Mouse (Mus musculus): ENCODE data around the gene Bcl2l14. TPM values are rescaled to one million over a fixed set of nuclear protein-coding genes. Genes with fewer than 3 reads are reported as not detected.

Bcl2l14 gene
- polyA plus RNA-seq, 1 experiment from 2014 or later, result 0.31 TPM

DNA sequence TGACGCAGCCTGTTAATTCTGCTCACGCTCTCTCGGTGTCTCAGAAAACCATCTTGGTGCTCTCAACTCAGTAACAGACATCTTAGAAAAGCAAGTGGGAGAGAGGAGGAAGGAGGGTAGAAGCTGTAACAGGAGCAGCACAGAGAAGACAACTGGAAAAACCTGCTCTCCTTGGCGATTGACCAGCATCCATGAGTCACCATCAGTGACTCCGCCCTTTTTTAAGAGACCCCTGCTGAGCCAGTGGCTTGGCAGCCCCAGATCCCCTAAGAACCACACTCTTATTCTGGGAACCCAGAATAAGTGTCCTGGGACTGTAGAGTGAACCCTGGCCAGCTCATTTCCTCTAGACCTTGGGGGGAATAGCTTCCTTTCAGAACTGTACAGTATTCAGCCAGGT is 11.1 kb downstream of the Bcl2l14 start:
- Histone ChIP-seq H3K9me3 (replicated peaks) (no peaks in the 10 kb centered on the region), H3K27me3 (replicated peaks) (no peaks in the 10 kb centered on the region), H3K4me2 (no peak overlapping the region), H3K4me3 (no peak overlapping the region), H3K9ac (no peak overlapping the region), H3K4me1 (replicated peaks) (no peaks in the 10 kb centered on the region), H3K27ac (ENCODE audit: poor library complexity, severe bottlenecking) (no peak overlapping the region), H3K36me3 (no peaks in the 10 kb centered on the region)
- ATAC-seq (ENCODE audit: insufficient number of reproducible peaks, low FRiP score), result no peak
- WGBS, result 51% methylated on average over 5 of the region's 5 CpGs

DNA sequence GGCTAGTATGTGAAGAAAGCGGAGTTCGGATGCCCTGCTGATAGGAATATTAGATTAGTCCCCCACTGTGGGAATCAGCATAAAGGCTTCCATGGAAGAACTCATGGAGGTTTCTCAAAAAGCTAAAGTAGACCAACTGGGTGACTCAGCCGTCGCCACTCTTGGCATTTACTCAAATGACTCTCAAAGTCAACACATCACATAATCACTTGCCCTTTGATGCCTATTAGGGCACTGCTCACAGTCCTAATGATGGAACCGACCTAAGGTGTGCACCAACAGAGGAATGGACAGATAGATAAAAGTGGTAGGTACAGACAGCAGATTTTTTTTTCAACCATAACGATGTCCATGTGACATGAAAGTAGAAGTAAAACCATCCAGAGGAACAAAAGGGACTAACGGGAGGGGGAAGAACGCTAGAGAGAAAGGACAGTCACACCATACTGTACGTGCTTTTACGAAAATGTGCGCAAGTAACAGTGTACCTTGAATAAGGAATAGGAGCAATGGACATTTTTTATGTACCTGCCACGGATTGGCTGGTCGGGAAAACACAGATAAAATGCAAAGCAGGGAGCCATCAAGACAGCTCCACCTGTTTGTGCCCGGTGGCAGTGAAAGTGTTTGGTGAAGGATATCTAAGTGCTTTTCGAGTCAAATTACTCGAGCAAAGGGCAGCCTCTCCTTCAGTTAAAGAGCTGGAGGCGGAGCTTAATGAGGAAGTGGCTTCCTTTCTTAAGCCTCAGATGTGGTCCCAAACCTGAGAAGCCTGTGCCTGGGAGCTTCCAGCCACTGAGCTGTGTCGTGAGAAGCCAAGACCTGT is 17.8 kb downstream of the Bcl2l14 start:
- Histone ChIP-seq H3K4me3 (no peak overlapping the region), H3K27me3 (replicated peaks) (no peaks in the 10 kb centered on the region), H3K4me2 (no peak overlapping the region), H3K36me3 (no peaks in the 10 kb centered on the region), H3K4me1 (replicated peaks) (peaks cover 8% of the 10 kb centered on the region), H3K9ac (no peak overlapping the region), H3K9me3 (replicated peaks) (no peaks in the 10 kb centered on the region), H3K27ac (ENCODE audit: poor library complexity, severe bottlenecking) (no peak overlapping the region)
- 53% methylated on average over 18 of the region's 18 CpGs for WGBS
- no peak for ATAC-seq (ENCODE audit: insufficient number of reproducible peaks, low FRiP score)

DNA sequence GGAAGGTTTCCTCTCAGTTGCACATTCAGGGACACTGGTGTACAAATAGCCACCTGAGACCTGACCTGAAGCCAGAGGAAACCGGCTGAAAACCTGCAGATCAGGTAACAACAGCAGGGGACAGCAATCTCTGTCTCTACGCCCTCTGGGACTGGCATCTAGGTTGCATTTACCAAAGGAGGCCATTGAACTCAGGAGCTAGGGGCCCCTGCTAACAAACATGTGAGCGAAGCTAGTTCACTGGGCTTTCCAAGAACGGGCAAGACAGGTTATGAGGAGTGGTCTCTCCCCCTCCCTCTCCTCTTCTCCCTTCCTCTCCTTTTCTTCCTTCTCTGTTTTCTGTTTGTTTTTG is 18.4 kb downstream of the Bcl2l14 start:
- WGBS, result 70% methylated on average over 4 of the region's 4 CpGs
- ATAC-seq (ENCODE audit: insufficient number of reproducible peaks, low FRiP score), result no peak
- Histone ChIP-seq H3K9ac (no peak overlapping the region), H3K27me3 (replicated peaks) (no peaks in the 10 kb centered on the region), H3K9me3 (replicated peaks) (no peaks in the 10 kb centered on the region), H3K36me3 (no peaks in the 10 kb centered on the region), H3K27ac (ENCODE audit: poor library complexity, severe bottlenecking) (no peak overlapping the region), H3K4me3 (no peak overlapping the region), H3K4me1 (replicated peaks) (peaks cover 8% of the 10 kb centered on the region), H3K4me2 (no peak overlapping the region)

DNA sequence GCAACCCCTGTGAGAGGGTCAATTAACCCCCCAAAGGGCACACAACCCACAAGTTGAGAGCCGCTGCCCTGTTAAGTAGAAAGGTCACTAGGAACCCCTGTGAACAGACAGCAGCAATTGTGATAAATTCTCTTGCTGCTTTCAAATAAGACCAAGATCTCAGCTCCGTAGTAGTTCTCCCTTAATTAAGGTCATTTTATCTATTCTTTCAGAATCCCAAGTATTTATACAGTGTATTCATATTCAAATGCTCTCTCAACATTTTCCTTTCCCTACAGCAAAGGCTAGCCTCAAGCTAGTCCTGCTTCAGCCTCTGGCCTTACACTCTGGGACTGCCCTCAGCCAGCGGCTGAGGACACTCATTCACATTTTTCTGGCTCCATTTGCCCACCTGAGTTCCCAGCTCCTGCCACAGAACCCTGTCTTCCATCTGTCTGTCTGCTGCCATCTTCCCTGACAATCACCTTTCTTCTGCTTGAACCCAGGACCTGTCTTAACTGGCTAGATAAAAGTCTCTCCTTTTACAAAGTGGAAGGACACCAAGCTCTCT is 20.5 kb downstream of the Bcl2l14 start:
- H3K27ac ChIP-seq (ENCODE audit: poor library complexity, severe bottlenecking), result no peak overlapping the region
- no peak overlapping the region for H3K4me2 ChIP-seq
- no peaks in the 10 kb centered on the region for H3K27me3 ChIP-seq (replicated peaks)
- ATAC-seq (ENCODE audit: insufficient number of reproducible peaks, low FRiP score), result no peak
- H3K9me3 ChIP-seq (replicated peaks), result no peaks in the 10 kb centered on the region
- H3K4me1 ChIP-seq (replicated peaks), result peaks cover 8% of the 10 kb centered on the region
- 66% methylated on average over 3 of the region's 3 CpGs for WGBS
- no peak overlapping the region for H3K9ac ChIP-seq
- no peaks in the 10 kb centered on the region for H3K36me3 ChIP-seq
- no peak overlapping the region for H3K4me3 ChIP-seq

DNA sequence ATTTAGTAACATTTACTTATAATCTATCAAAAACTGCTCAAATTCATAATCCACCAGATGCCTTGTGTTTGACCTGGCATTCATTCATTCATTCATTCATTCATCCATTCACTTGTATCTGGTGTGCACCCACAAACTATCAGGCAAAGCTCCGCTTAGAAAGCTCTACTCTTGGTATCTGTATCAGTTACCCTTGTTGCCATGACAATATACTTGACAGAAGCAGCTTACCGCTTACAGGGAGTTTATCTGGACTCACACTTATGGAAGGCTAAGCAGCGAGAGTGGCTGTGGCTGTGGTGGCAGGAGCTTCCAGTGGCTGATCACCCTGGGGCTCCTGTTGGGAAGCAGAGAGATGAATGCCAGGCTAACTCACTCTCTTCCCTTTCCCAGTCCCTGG is 21.8 kb downstream of the Bcl2l14 start:
- ATAC-seq (ENCODE audit: insufficient number of reproducible peaks, low FRiP score), result no peak

GRCm38 (mm10) chr6:134420375-134420774 is 24.3 kb downstream of the Bcl2l14 start:
- no peaks in the 10 kb centered on the region for H3K36me3 ChIP-seq
- no peak for ATAC-seq (ENCODE audit: insufficient number of reproducible peaks, low FRiP score)
- H3K27ac ChIP-seq (ENCODE audit: poor library complexity, severe bottlenecking), result no peak overlapping the region
- no peak overlapping the region for H3K9ac ChIP-seq
- 70% methylated on average over 8 of the region's 8 CpGs for WGBS
- H3K27me3 ChIP-seq (replicated peaks), result no peaks in the 10 kb centered on the region; the same call in 1 of the 2 replicates
- peaks cover 9% of the 10 kb centered on the region for H3K4me1 ChIP-seq (replicated peaks)
- H3K4me3 ChIP-seq, result no peak overlapping the region
- no peaks in the 10 kb centered on the region for H3K9me3 ChIP-seq (replicated peaks)
- no peak overlapping the region for H3K4me2 ChIP-seq

More for the DNA sequence above, 21.8 kb downstream of the Bcl2l14 start:
- no peak overlapping the region for H3K9ac ChIP-seq
- H3K4me1 ChIP-seq (replicated peaks), result peaks cover 8% of the 10 kb centered on the region
- no peaks in the 10 kb centered on the region for H3K36me3 ChIP-seq
- 16% methylated on average over 3 of the region's 3 CpGs for WGBS
- no peak overlapping the region for H3K27ac ChIP-seq (ENCODE audit: poor library complexity, severe bottlenecking)
- H3K27me3 ChIP-seq (replicated peaks), result no peaks in the 10 kb centered on the region
- no peaks in the 10 kb centered on the region for H3K9me3 ChIP-seq (replicated peaks)
- no peak overlapping the region for H3K4me2 ChIP-seq
- H3K4me3 ChIP-seq, result no peak overlapping the region

GRCm38 (mm10) chr6:134421921-134422320 is 25.8 kb downstream of the Bcl2l14 start:
- Histone ChIP-seq H3K4me2 (no peak overlapping the region), H3K27ac (ENCODE audit: poor library complexity, severe bottlenecking) (no peak overlapping the region)

GRCm38 (mm10) chr6:134425216-134425717 is 29.1 kb downstream of the Bcl2l14 start:
- Histone ChIP-seq H3K27me3 (replicated peaks) (no peaks in the 10 kb centered on the region; the same call in 1 of the 2 replicates), H3K9me3 (replicated peaks) (no peaks in the 10 kb centered on the region), H3K9ac (no peak overlapping the region), H3K36me3 (no peaks in the 10 kb centered on the region), H3K27ac (ENCODE audit: poor library complexity, severe bottlenecking) (no peak overlapping the region), H3K4me2 (peak overlapping the region; percentile 31; the same call in 1 of the 2 replicates), H3K4me1 (replicated peaks) (peaks cover 3% of the 10 kb centered on the region; the same call in 1 of the 2 replicates), H3K4me3 (no peak overlapping the region)
- ATAC-seq (ENCODE audit: insufficient number of reproducible peaks, low FRiP score), result peak; percentile 64; the same call in 1 of the 2 replicates
- 30% methylated on average over 11 of the region's 11 CpGs for WGBS

More at GRCm38 (mm10) chr6:134421921-134422320, 25.8 kb downstream of the Bcl2l14 start:
- Histone ChIP-seq H3K4me3 (no peak overlapping the region), H3K9me3 (replicated peaks) (no peaks in the 10 kb centered on the region), H3K4me1 (replicated peaks) (peaks cover 11% of the 10 kb centered on the region), H3K27me3 (replicated peaks) (no peaks in the 10 kb centered on the region; the same call in 1 of the 2 replicates), H3K9ac (no peak overlapping the region), H3K36me3 (no peaks in the 10 kb centered on the region)
- ATAC-seq (ENCODE audit: insufficient number of reproducible peaks, low FRiP score), result no peak
- 83% methylated on average over 6 of the region's 6 CpGs for WGBS

DNA sequence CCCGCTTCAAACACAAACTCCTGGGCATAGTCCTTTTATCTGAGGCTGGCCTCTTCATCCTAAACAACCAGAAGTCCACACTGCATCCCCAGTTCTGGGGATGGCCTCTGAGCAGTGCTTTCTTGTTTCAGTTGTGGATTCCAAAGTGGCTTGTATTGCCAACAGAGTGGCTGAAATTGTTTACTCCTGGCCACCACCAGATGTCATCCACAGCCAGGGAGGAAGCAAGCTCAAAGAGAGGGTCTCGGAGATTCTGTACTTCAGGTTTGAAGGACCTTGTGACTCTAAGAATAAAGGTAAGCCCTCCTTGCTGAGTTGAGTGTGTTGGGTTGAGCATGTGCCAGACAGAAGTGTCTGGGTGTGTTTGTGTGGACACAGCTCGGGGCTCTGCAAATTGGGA is 31.0 kb downstream of the Bcl2l14 start:
- whole genome bisulfite sequencing, result 68% methylated on average over 3 of the region's 3 CpGs
- Histone ChIP-seq H3K4me3 (no peak overlapping the region), H3K9me3 (replicated peaks) (no peaks in the 10 kb centered on the region), H3K4me1 (replicated peaks) (peaks cover 3% of the 10 kb centered on the region; the same call in 1 of the 2 replicates), H3K27ac (ENCODE audit: poor library complexity, severe bottlenecking) (no peak overlapping the region), H3K36me3 (no peaks in the 10 kb centered on the region), H3K9ac (no peak overlapping the region), H3K27me3 (replicated peaks) (no peaks in the 10 kb centered on the region; the same call in 1 of the 2 replicates), H3K4me2 (no peak overlapping the region)
- ATAC-seq (ENCODE audit: insufficient number of reproducible peaks, low FRiP score), result no peak

DNA sequence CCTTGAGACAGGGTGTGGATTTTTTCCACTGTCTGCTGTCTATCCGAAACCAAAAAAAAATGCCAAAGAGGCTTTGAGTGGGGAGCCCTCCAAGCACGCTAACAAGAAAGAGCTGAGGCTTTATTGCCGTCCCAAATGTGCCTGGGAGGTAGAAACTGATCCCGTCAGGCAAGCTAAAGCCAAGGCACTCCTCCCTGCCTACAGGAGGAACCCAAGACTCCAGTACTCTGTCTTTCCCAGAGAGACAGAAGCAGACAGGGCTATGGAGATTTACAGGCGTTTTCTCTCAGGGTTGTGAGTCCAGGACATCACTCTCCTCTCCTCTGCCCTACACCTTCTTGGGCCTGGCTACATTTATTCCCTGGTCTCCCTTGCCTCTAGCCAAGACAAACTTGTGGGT is 32.3 kb downstream of the Bcl2l14 start:
- Histone ChIP-seq H3K9ac (no peak overlapping the region), H3K9me3 (replicated peaks) (no peaks in the 10 kb centered on the region), H3K4me1 (replicated peaks) (peaks cover 3% of the 10 kb centered on the region; the same call in 1 of the 2 replicates), H3K27ac (ENCODE audit: poor library complexity, severe bottlenecking) (no peak overlapping the region), H3K27me3 (replicated peaks) (no peaks in the 10 kb centered on the region; the same call in 1 of the 2 replicates), H3K4me3 (no peak overlapping the region), H3K4me2 (no peak overlapping the region), H3K36me3 (no peaks in the 10 kb centered on the region)
- WGBS, result 66% methylated on average over 5 of the region's 5 CpGs
- no peak for ATAC-seq (ENCODE audit: insufficient number of reproducible peaks, low FRiP score)

GRCm38 (mm10) chr6:134430161-134430799 is 34.2 kb downstream of the Bcl2l14 start:
- H3K9me3 ChIP-seq (replicated peaks), result no peaks in the 10 kb centered on the region
- no peaks in the 10 kb centered on the region for H3K27me3 ChIP-seq (replicated peaks)
- no peaks in the 10 kb centered on the region for H3K36me3 ChIP-seq
- H3K27ac ChIP-seq (ENCODE audit: poor library complexity, severe bottlenecking), result no peak overlapping the region
- H3K4me2 ChIP-seq, result no peak overlapping the region
- no peak overlapping the region for H3K4me3 ChIP-seq
- 73% methylated on average over 9 of the region's 9 CpGs for WGBS
- peaks cover 3% of the 10 kb centered on the region; the same call in 1 of the 2 replicates for H3K4me1 ChIP-seq (replicated peaks)
- no peak overlapping the region for H3K9ac ChIP-seq
- ATAC-seq (ENCODE audit: insufficient number of reproducible peaks, low FRiP score), result no peak

Measured in heart, embryonic 12.5 days (tissue).